Mouse (Mus musculus): ENCODE measurements at regions not wholly inside any gene's neighbourhood (a gene's known extent, or its start where the extent isn't known, plus 50 kb on each side); places are given as distances from the start of the nearest gene placed in this dataset.

DNA sequence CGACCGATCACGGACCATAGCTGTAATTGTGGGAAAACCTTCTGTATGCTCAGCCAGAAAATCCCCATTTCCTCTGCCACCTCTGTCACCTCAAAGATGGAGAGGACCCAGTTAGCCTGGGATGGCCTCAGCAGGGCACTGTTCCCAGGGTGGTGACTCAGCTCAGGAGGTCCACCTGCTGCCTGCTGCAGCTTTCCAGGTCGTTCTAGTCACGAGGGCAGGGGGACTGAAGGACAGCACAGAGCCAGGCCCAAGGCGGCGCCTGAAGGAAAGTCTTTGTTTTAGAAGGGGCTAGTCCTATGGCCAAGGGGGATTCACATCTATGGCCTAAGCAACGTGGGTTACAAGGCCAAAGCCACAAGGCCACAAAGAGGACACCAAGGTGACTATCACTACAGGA, 114.5 kb upstream of the Klf14 start:
- TF ChIP-seq CTCF (IDR thresholded peaks at IDR 0.05; ENCODE audit: low read depth, low read length), result no peak
- TF ChIP-seq POLR2A (IDR thresholded peaks at IDR 0.05; ENCODE audit: insufficient read depth, low read length), result no peak
